Mouse (Mus musculus): ENCODE data around the gene Unc13a.

Unc13a gene

GRCm38 (mm10) chr8:71686143-71686734 is 14.7 kb upstream of the Unc13a start:
- DNase-seq: no peak

DNA sequence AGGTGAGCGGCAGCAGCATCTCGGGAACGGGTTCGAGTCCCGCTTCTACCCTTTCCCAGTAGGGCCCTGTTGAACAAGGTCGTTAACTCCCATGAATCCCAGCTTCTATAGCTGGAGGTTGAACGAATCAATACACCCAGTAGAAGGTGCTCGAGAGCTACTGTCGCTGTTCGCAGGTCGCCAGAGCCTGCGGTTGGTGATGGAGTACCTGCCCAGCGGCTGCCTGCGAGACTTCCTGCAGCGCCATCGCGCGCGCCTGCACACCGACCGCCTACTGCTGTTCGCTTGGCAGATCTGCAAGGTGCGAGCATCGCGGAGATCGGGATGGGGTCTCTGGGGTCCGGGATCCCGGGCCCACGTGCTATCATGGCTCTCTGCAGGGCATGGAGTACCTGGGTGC is 14.0 kb upstream of the Unc13a start:
- DNase-seq: peak; percentile 22

DNA sequence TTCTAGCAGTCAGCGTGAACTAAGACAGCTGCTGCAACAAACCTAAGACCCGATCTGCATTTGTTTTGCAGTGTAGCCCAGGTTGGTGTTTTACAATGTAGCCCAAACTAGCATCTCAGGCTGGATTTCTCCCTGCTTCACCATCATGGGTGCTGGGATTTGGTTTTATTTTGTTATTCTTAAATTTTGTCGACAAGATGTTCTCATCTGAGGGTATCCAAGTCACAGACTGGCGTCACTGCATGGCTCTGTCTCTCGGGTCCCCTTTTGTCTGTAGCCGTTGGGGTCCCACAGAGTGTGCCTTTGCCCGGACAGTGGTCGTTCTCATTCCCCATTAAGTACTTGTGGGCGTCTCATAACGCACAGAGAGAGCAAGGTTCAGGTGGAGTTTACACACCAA is 13.1 kb upstream of the Unc13a start:
- DNase-seq: no peak

GRCm38 (mm10) chr8:71682832-71683231 is 11.3 kb upstream of the Unc13a start:
- no peak for DNase-seq

DNA sequence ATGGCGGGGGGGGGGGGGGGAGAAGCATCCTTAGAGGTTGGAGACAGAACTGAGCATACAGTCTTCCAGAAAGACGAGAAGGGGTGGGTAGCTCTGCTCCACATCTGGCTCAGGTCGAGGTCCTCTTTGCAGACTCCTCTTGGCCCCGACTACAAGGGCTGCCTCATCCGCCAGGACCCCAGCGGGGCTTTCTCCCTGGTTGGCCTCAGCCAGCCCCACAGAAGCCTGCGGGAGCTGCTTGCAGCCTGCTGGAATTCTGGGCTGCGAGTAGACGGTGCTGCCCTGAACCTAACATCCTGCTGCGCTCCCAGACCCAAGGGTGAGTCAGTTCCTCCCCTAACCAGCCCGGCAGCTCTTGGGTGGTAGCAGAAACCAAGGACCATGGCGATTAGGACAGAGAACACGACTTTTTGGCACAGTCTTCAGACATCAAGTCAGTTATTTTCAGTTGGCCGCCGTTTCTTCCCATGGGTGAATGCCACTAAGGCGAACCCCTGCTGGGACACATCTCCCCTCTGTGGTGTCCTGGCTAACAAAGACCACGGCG is 9.9 kb upstream of the Unc13a start:
- DNase-seq: peak; percentile 28

- peak; percentile 35 for DNase-seq
Measured at GRCm38 (mm10) chr8:71680471-71680870, 8.9 kb upstream of the Unc13a start.

GRCm38 (mm10) chr8:71679550-71680168 is 8.1 kb upstream of the Unc13a start:
- peak; percentile 61 for DNase-seq

GRCm38 (mm10) chr8:71679116-71679515 is 7.6 kb upstream of the Unc13a start:
- DNase-seq: peak; percentile 49

DNA sequence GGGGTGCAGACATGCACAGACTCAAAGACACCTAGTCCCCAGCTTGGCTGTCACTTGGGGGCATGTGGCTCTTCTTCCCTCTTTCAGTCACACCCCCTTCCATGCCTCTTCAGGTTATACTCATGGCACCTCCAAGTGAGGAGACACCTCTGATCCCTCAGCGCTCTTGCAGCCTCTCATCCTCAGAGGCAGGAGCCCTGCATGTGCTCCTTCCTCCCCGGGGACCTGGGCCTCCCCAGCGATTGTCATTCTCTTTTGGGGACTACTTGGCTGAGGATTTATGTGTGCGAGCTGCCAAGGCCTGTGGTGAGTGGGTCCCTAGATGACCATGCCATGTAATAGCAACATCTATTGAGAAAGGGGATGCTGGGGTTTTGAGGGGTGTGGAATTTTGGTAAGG is 6.7 kb upstream of the Unc13a start:
- no peak for DNase-seq

DNA sequence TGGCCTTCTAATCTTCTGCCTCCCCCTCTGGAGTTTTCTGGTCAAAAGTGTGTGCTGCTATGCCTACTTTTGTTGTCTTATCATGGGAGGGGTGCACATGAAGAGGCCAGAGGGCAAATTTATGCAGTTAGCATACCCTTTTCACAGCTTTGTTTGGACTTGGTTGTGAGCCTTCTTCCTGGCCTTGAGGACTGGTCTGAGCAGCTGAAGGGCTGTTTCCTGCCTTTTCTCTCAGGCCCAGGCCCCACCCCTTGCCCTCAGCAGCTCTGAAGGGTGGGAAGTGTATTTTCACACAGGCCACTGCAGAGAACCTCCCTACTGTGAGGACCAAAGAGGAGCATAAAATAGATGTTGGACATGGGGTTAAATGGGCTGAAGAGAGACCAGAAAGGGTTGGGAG is 6.0 kb upstream of the Unc13a start:
- DNase-seq: peak; percentile 52

GRCm38 (mm10) chr8:71676803-71677202 is 5.2 kb upstream of the Unc13a start:
- no peak for DNase-seq

- DNase-seq: peak; percentile 73
Measured at GRCm38 (mm10) chr8:71676020-71676741, 4.6 kb upstream of the Unc13a start, which contains the start of gene Jak3. TSS of gene Jak3 (plus strand) at chr8:71676296.

GRCm38 (mm10) chr8:71675456-71676019 is 4.0 kb upstream of the Unc13a start:
- DNase-seq: peak; percentile 57

DNA sequence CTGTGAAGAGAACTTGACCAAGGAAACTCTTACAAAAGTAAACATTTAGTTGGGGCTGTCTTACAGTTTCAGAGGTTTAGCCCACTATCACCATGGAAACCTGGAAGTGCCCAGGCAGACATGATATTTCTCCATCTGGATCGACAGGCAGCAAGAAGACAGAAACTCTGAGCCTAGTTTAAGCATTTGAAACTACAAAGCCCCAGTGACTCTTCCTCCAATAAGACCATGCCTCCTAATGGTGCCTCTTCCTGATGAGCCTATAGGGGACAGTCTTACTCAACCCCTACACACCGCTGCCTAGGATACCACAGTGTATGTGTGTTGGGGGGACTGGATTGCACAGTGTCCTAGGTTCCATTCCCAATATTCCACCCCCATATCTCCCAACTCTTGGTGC is 2.5 kb upstream of the Unc13a start:
- DNase-seq: peak; percentile 36

- DNase-seq: no peak
Measured at GRCm38 (mm10) chr8:71672168-71672735, 695 bp upstream of the Unc13a start.

GRCm38 (mm10) chr8:71670621-71671548 is 672 bp downstream of the Unc13a start:
- DNase-seq: peak; percentile 86

DNA sequence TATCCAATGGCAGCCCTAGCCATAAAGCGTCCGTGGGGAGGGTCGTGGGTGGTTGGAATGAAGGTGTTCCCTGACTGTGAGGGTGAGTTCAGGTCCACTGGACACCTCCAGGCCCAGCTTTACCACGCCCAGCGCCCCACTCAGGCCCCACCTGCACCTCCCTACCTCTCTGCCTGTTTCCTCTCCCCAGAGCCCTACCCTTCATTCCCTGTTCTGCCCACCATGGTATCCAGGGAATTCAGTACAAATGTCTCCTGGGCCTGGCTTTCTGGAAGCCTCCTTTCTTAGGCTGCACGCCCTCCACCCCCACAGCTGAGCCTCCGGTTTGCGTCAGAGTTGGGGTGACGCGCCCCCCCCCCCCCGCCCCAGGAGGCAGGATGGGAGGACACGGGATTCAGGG is 1.4 kb downstream of the Unc13a start:
- DNase-seq: peak; percentile 72

DNA sequence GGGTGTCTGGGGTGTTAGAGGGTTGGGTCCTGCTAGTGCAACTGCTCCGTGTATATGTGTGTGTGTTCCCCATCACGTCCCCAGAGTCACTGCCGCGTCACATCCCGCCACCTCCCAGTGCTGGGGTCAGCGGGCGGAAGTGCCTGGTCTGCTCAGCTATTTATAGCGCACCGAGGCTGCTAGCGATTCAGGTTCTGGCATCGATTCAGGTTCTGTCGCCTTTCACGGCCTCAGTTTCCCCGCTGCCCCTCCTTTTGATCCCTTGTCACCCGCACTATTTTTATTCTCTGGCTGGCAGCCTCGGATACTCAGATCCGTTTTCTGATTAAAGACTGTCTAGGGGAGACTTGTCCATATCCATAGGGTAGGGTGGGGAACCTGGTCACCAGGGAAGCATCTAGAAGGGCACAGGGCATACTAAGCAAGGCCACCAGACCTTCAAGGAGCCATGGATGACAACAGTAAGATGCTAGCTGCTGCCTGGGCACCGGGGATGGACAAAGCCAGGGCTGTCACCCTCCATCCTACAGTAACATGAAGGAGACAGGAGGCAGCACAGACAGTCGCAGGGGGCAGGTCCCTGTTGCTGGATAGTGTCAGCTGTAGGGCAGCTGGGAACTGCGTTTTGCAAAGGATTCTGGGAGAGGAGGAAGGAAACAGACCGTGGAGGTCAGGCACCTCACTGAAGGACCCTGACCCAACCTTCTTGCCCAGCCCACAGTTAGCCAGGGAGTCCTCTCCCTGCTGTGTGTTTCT is 3.2 kb downstream of the Unc13a start:
- peak; percentile 63 for DNase-seq

- DNase-seq: peak; percentile 54
Measured at GRCm38 (mm10) chr8:71667256-71667655, 4.3 kb downstream of the Unc13a start.

- DNase-seq: peak; percentile 57
Measured at GRCm38 (mm10) chr8:71666855-71667254, 4.7 kb downstream of the Unc13a start.
